Comparison of ENCODE assay signal across 16 mouse cellular contexts in genomic region chr10:60290739-60291110, GRCm38 (mm10). TPM values are rescaled to one million over a fixed set of nuclear protein-coding genes. Genes with fewer than 3 reads are reported as not detected.
DNase-seq lines count a peak whose midpoint lies in the region; TF ChIP-seq lines count a peak whose summit lies in the region.
"Had no signal": no experiment of that assay in that cellular context is flagged by ENCODE, and none has a peak within 500 bp of the region (broad histone marks: within the 10 kb centered on the region; RNA-seq: fewer than 3 reads in every experiment).

No protein-coding gene starts in this region.

- TF ChIP-seq CTCF in layer of hippocampus, adult 2 months (conservative IDR thresholded peaks at IDR 0.05): no peak

- peaks cover 42% of the 10 kb centered on the region for H3K4me1 ChIP-seq in embryonic facial prominence, embryonic 10.5 days

- H3K79me2 ChIP-seq in macrophage (ENCODE audit: inconsistent target): peaks cover 100% of the 10 kb centered on the region

- no peak for DNase-seq in layer of hippocampus, adult 2 months (ENCODE audit: low spot score in 2 of 2)
- DNase-seq in layer of hippocampus, postnatal 14 days (ENCODE audit: low spot score in 2 of 2): no peak
- DNase-seq in adipocyte (ENCODE audit: low spot score): peak; percentile 14
- no peak for DNase-seq in embryonic facial prominence, embryonic 10.5 days (ENCODE audit: low spot score)
- no peak for DNase-seq in thymus, postnatal 10 days (ENCODE audit: low spot score in 2 of 2)
- no peak for DNase-seq in adrenal gland, postnatal 36 days
- DNase-seq: heart, adult 11 months; kidney, postnatal 10 days; layer of hippocampus, adult 9-11 months; lung, adult 2 months; right cerebral cortex, postnatal 4 days; thymus, postnatal 25 days had no signal

- no peak overlapping the region for H3K4me3 ChIP-seq in layer of hippocampus, adult 2 months
- no peak overlapping the region for H3K4me3 ChIP-seq in embryonic facial prominence, embryonic 10.5 days
- peak overlapping the region; percentile 8; the same call in 1 of the 2 replicates for H3K4me3 ChIP-seq in macrophage (ENCODE audit: inconsistent target)
- H3K4me3 ChIP-seq: forebrain, embryonic 12.5 days; neural tube, embryonic 12.5 days had no signal

- no peaks in the 10 kb centered on the region for H3K9me3 ChIP-seq in embryonic facial prominence, embryonic 10.5 days
- H3K9me3 ChIP-seq: forebrain, embryonic 12.5 days; neural tube, embryonic 12.5 days had no signal

- no peaks in the 10 kb centered on the region for H3K27me3 ChIP-seq in embryonic facial prominence, embryonic 10.5 days (replicated peaks; ENCODE audit: low read depth, poor library complexity, severe bottlenecking)
- H3K27me3 ChIP-seq: forebrain, embryonic 12.5 days; neural tube, embryonic 12.5 days had no signal

- peaks cover 46% of the 10 kb centered on the region for H3K36me3 ChIP-seq in embryonic facial prominence, embryonic 10.5 days (replicated peaks)
- H3K36me3 ChIP-seq in macrophage (ENCODE audit: inconsistent target): peaks cover 75% of the 10 kb centered on the region

- 87% methylated on average over 8 of the region's 8 CpGs for WGBS in embryonic facial prominence, embryonic 10.5 days
- 82% methylated on average over 8 of the region's 8 CpGs for WGBS in macrophage (ENCODE audit: missing documents)

- H3K27ac ChIP-seq in layer of hippocampus, adult 2 months: peak overlapping the region; percentile 51; the same call in 1 of the 2 replicates
- H3K27ac ChIP-seq in embryonic facial prominence, embryonic 10.5 days (replicated peaks): peak overlapping the region; percentile 40; the same call in 1 of the 2 replicates
- H3K27ac ChIP-seq in macrophage: peak overlapping the region; percentile 100
- H3K27ac ChIP-seq: forebrain, embryonic 12.5 days; hindbrain, embryonic 14.5 days; neural tube, embryonic 12.5 days had no signal

RNA-seq across cellular contexts. Expression of gene Psap, which starts 13.3 kb away (rescaled TPM):
- total RNA-seq in layer of hippocampus, adult 2 months (2021): 1,000 to 10,000 TPM; 1,331 to 1,399 TPM
- 1,000 to 10,000 TPM; 1,391 to 1,455 TPM for total RNA-seq in layer of hippocampus, postnatal 14 days (2021)
- polyA plus RNA-seq in embryonic facial prominence, embryonic 10.5 days (2016; fragmentation: Nextera tagmentation; extraction: Ambion mirVana): 47.1 and 49.0 TPM in 2 replicates
- total RNA-seq in macrophage (2018; cell fraction: chromatin; rRNA removed): 1,000 to 10,000 TPM in 22 of 26 experiments, 100 to 1,000 TPM in 4; 715 to 4,323 (median 2,388) TPM
- total RNA-seq in macrophage (2018; cell fraction: cytosol; rRNA removed): over 10,000 TPM in 25 of 26 experiments, 1,000 to 10,000 TPM in 1; 9,835 to 25,455 (median 13,887) TPM
- over 10,000 TPM in 25 of 26 experiments, 1,000 to 10,000 TPM in 1; 4,026 to 20,879 (median 17,761) TPM for total RNA-seq in macrophage (2018; cell fraction: nucleus; rRNA removed)
- 12,209 to 20,921 TPM (median 16,354 TPM) in 3 replicates for polyA plus RNA-seq in macrophage (2018)
- 1,000 to 10,000 TPM; 1,035 to 1,192 TPM for total RNA-seq in adrenal gland, postnatal 36 days (2021)

RNA-seq across cellular contexts. Expression of gene Vsir, which starts 55.9 kb away (rescaled TPM):
- total RNA-seq in layer of hippocampus, adult 2 months (2021): 10 to 100 TPM; 17.6 to 23.2 TPM
- total RNA-seq in layer of hippocampus, postnatal 14 days (2021): 10 to 100 TPM; 23.8 to 24.6 TPM
- 2.3 and 2.6 TPM in 2 replicates for polyA plus RNA-seq in embryonic facial prominence, embryonic 10.5 days (2016; fragmentation: Nextera tagmentation; extraction: Ambion mirVana)
- total RNA-seq in macrophage (2018; cell fraction: chromatin; rRNA removed): 100 to 1,000 TPM in 6 of 26 experiments, 10 to 100 TPM in 20; 10.8 to 164 (median 60.8) TPM
- 100 to 1,000 TPM in 24 of 26 experiments, 10 to 100 TPM in 2; 90.4 to 273 (median 157) TPM for total RNA-seq in macrophage (2018; cell fraction: cytosol; rRNA removed)
- total RNA-seq in macrophage (2018; cell fraction: nucleus; rRNA removed): 100 to 1,000 TPM in 24 of 26 experiments, 10 to 100 TPM in 2; 88.2 to 317 (median 168) TPM
- polyA plus RNA-seq in macrophage (2018): 165 to 459 TPM (median 279 TPM) in 3 replicates
- 10 to 100 TPM; 10.0 to 16.9 TPM for total RNA-seq in adrenal gland, postnatal 36 days (2021)

Comparison
In these comparisons a context has a peak if more than half of its experiments do, and no peak if none do; other contexts are left out.
1. H3K27ac ChIP-seq: peak in every context shown above with its lines; median percentile 100 in macrophage; 51 in layer of hippocampus, adult 2 months; 40 in embryonic facial prominence, embryonic 10.5 days.